8 mouse cellular contexts compared by ENCODE assay signal in the genomic region with DNA sequence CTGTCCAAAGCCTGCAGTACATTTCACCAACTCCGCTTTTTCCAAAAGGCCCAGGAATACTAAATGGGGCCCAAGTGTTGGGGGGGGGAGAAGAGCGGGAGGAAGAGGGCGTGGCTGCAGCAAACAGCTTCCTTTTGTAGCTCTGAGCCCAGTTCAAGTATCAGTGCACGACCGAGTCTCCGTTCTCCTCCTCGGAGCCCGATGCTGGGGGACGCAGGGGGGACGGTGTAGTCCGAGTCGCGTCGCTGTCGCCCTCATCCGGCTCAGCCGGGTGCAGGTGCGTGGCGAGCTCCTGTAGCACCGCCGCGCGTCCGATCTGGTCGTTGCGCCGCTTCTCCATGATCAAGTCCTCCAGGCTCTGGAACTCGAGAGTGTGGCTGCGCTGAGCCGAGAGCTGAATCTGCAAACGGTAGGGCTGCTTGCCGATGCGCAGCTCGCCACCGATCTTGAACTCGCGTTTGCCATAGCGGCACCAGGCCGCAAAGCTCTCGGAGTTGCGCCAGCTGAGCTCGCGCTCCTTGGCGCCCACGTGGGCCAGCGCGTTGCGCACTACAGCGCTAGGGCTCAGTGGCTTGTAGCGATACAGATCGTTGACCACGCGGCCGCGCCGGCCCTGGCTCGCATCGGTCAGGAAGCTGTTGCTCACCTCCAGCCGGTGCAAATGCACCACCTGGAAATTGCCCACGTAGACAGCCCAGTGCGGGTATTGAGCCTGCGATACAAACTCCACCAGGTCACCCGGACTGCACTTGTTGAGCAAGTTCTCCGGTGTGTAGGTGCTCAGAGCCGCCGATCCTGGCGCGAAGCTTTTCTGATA. TPM values are rescaled to one million over a fixed set of nuclear protein-coding genes. Genes with fewer than 3 reads are reported as not detected.
A peak's percentile ranks its signal among the peaks of the same experiment; 100 is the strongest.
DNase-seq lines count a peak whose midpoint lies in the region; ATAC-seq and TF ChIP-seq lines count a peak whose summit lies in the region.

No protein-coding gene starts in this region.

- peak overlapping the region; percentile 98 for H3K4me2 ChIP-seq in hindbrain, embryonic 15.5 days

- CTCF ChIA-PET in Patski (lab: Charles Lee) = interaction anchor here (0.8 to 2.2 kb wide), 6 partner anchors 30 to 131 kb away, joined by 3 to 9 read pairs (median 4); no protein-coding TSS in a partner anchor

- peaks cover 24% of the 10 kb centered on the region for H3K4me1 ChIP-seq in hindbrain, embryonic 15.5 days (replicated peaks)

- peak overlapping the region; percentile 66 for H3K4me3 ChIP-seq in hindbrain, embryonic 15.5 days

- no peak for DNase-seq in Patski (ENCODE audit: low read depth, low spot score)
- DNase-seq in cerebellum, postnatal 25 days = peak; percentile 74 to 77
- DNase-seq in gastrocnemius, adult 18-20 months (ENCODE audit: low spot score) = peak; percentile 44
- DNase-seq in left cerebral cortex, adult 18-20 months (ENCODE audit: low spot score in 2 of 2) = peak; percentile 53 to 82
- peak; percentile 73 for DNase-seq in lung, postnatal 36 days
- peak; percentile 47 for DNase-seq in retina, adult 2 months (ENCODE audit: low read depth, low spot score)
- DNase-seq in thymus, postnatal 36 days = peak; percentile 68 to 76

- peak overlapping the region; percentile 62 for H3K27ac ChIP-seq in hindbrain, embryonic 15.5 days (replicated peaks)

- H3K9me3 ChIP-seq in hindbrain, embryonic 15.5 days = no peaks in the 10 kb centered on the region

- in situ Hi-C loops in Patski (cut with MboI; ENCODE audit: low pct_unique_long_range_greater_than_20kb) = loop anchor here (5.0 to 10.0 kb wide), 3 partner anchors 274 to 1428 kb away; no protein-coding TSS in a partner anchor

- no peak for TF ChIP-seq CTCF in Patski (IDR thresholded peaks at IDR 0.05)

- ATAC-seq in Patski = peak; percentile 38
- ATAC-seq in hindbrain, embryonic 15.5 days (ENCODE audit: low FRiP score, low read depth) = peak; percentile 84

- WGBS in hindbrain, embryonic 15.5 days = under 1% methylated on average over 68 of the region's 68 CpGs

- no peaks in the 10 kb centered on the region for H3K36me3 ChIP-seq in hindbrain, embryonic 15.5 days

- no peaks in the 10 kb centered on the region for H3K27me3 ChIP-seq in Patski
- H3K27me3 ChIP-seq in hindbrain, embryonic 15.5 days = no peaks in the 10 kb centered on the region

- POLR2A ChIA-PET in Patski (lab: Charles Lee) = interaction anchor here (1.4 to 2.1 kb wide), 4 partner anchors 15 to 130 kb away, joined by 3 to 7 read pairs (median 6); no protein-coding TSS in a partner anchor

- H3K9ac ChIP-seq in hindbrain, embryonic 15.5 days = peak overlapping the region; percentile 69

RNA-seq across cellular contexts. Expression of a gene that starts 30.6 kb away (rescaled TPM):
- 31.9 TPM for polyA plus RNA-seq in Patski (2021)
- total RNA-seq in gastrocnemius, adult 18-20 months (2021) = 1 to 10 TPM; 1.2 to 2.3 TPM
- polyA plus RNA-seq in hindbrain, embryonic 15.5 days (2015; fragmentation: Nextera tagmentation; extraction: Ambion mirVana) = 8.8 and 12.2 TPM in 2 replicates
- total RNA-seq in left cerebral cortex, adult 18-20 months (2021) = 1 to 10 TPM; 5.4 to 5.8 TPM
